Mouse (Mus musculus): ENCODE results near the gene Kdm5b. TPM values are rescaled to one million over a fixed set of nuclear protein-coding genes. Genes with fewer than 3 reads are reported as not detected.
"Not testable (repeated sequence)": the region's sequence is repeated elsewhere in the genome, so short reads cannot be mapped to it uniquely, and the experiment has no call there.

Gene Kdm5b
- total RNA-seq (2021), result 10 to 100 TPM; 34.9 to 45.3 TPM
- long read RNA-seq, experiment 1, full-length matches to known transcripts, result 2 of 10 reads
- long read RNA-seq, experiment 1, partial matches to known transcripts, result 5 of 10 reads
- long read RNA-seq, experiment 1, other reads (novel, unspliced or antisense), result 3 of 10 reads
- long read RNA-seq, experiment 2, full-length matches to known transcripts, result 1 of 5 reads
- long read RNA-seq, experiment 2, partial matches to known transcripts, result 1 of 5 reads
- long read RNA-seq, experiment 2, other reads (novel, unspliced or antisense), result 3 of 5 reads

- DNase-seq, result peak; percentile 93
Measured at GRCm38 (mm10) chr1:134559976-134560375, at the start of gene Kdm5b. Kdm5b (plus strand) TSS chr1:134560171.

GRCm38 (mm10) chr1:134512183-134512582, 47.8 kb upstream of the Kdm5b start:
- no peak for DNase-seq

GRCm38 (mm10) chr1:134512584-134512983, 47.4 kb upstream of the Kdm5b start:
- no peak for DNase-seq

- DNase-seq, result peak; percentile 50
Measured at GRCm38 (mm10) chr1:134513312-134513860, 46.6 kb upstream of the Kdm5b start.

- DNase-seq, result no peak
Measured at GRCm38 (mm10) chr1:134513876-134514590, 45.9 kb upstream of the Kdm5b start.

- DNase-seq, result no peak
Measured at GRCm38 (mm10) chr1:134515891-134516290, 44.1 kb upstream of the Kdm5b start.

- no peak for DNase-seq
Measured at GRCm38 (mm10) chr1:134516491-134517198, 43.3 kb upstream of the Kdm5b start.

- not testable (repeated sequence) for DNase-seq
Measured at GRCm38 (mm10) chr1:134517841-134518240, 42.1 kb upstream of the Kdm5b start.

GRCm38 (mm10) chr1:134518677-134519076, 41.3 kb upstream of the Kdm5b start:
- peak; percentile 91 for DNase-seq

- DNase-seq, result not testable (repeated sequence)
Measured at GRCm38 (mm10) chr1:134519201-134519600, 40.8 kb upstream of the Kdm5b start.

- no peak for DNase-seq
Measured at GRCm38 (mm10) chr1:134520001-134520721, 39.8 kb upstream of the Kdm5b start.

GRCm38 (mm10) chr1:134521163-134521562, 38.8 kb upstream of the Kdm5b start:
- DNase-seq, result no peak

- no peak for DNase-seq
Measured at GRCm38 (mm10) chr1:134522325-134522724, 37.6 kb upstream of the Kdm5b start.

GRCm38 (mm10) chr1:134524424-134524823, 35.5 kb upstream of the Kdm5b start:
- peak; percentile 32 for DNase-seq

GRCm38 (mm10) chr1:134525015-134525414, 35.0 kb upstream of the Kdm5b start:
- no peak for DNase-seq

- DNase-seq, result no peak
Measured at GRCm38 (mm10) chr1:134526752-134527151, 33.2 kb upstream of the Kdm5b start.

- DNase-seq, result no peak
Measured at GRCm38 (mm10) chr1:134530618-134531017, 29.4 kb upstream of the Kdm5b start.

- DNase-seq, result not testable (repeated sequence)
Measured at GRCm38 (mm10) chr1:134533710-134534109, 26.3 kb upstream of the Kdm5b start.

GRCm38 (mm10) chr1:134535054-134535453, 24.9 kb upstream of the Kdm5b start:
- DNase-seq, result no peak

GRCm38 (mm10) chr1:134535513-134535912, 24.5 kb upstream of the Kdm5b start:
- DNase-seq, result no peak

GRCm38 (mm10) chr1:134540610-134541009, 19.4 kb upstream of the Kdm5b start:
- no peak for DNase-seq

GRCm38 (mm10) chr1:134548231-134548630, 11.7 kb upstream of the Kdm5b start:
- DNase-seq, result peak; percentile 28

Data from adrenal gland, postnatal 10 days (tissue).